12 mouse cellular contexts compared by ENCODE assay signal in genomic region chr10:59930996-59931395, GRCm38 (mm10). TPM values are rescaled to one million over a fixed set of nuclear protein-coding genes. Genes with fewer than 3 reads are reported as not detected.
A peak's percentile ranks its signal among the peaks of the same experiment; 100 is the strongest.
DNase-seq lines count a peak whose midpoint lies in the region; ATAC-seq lines count a peak whose summit lies in the region.
"Had no signal": no experiment of that assay in that cellular context is flagged by ENCODE, and none has a peak within 500 bp of the region (broad histone marks: within the 10 kb centered on the region; RNA-seq: fewer than 3 reads in every experiment).

No protein-coding gene starts in this region.

- H3K27ac ChIP-seq in lung, embryonic 15.5 days, result no peak overlapping the region
- H3K27ac ChIP-seq in embryonic facial prominence, embryonic 14.5 days (replicated peaks; ENCODE audit: low read depth, low read length), result no peak overlapping the region
- H3K27ac ChIP-seq in limb, embryonic 10.5 days, result peak overlapping the region; percentile 78
- peak overlapping the region; percentile 33; the same call in 1 of the 2 replicates for H3K27ac ChIP-seq in stomach, embryonic 14.5 days (ENCODE audit: low read length)
- no peak overlapping the region for H3K27ac ChIP-seq in liver, embryonic 12.5 days

- no peak overlapping the region for H3K9ac ChIP-seq in lung, embryonic 15.5 days
- H3K9ac ChIP-seq in embryonic facial prominence, embryonic 14.5 days (ENCODE audit: low read depth, low read length), result no peak overlapping the region
- H3K9ac ChIP-seq in stomach, embryonic 14.5 days (replicated peaks; ENCODE audit: low read depth, low read length), result no peak overlapping the region
- no peak overlapping the region for H3K9ac ChIP-seq in liver, embryonic 12.5 days

- no peak for DNase-seq in lung, postnatal 4 days
- DNase-seq in embryonic facial prominence, embryonic 14.5 days (ENCODE audit: low spot score), result peak; percentile 74
- peak; percentile 53 for DNase-seq in limb, embryonic 10.5 days (ENCODE audit: low spot score)
- DNase-seq in cerebellum, postnatal 25 days, result no peak
- no peak for DNase-seq in cerebellum, adult 9-11 months
- DNase-seq: heart, adult 18-20 months; kidney, postnatal 36 days; right cerebral cortex, postnatal 4 days had no signal

- no peaks in the 10 kb centered on the region for H3K9me3 ChIP-seq in lung, embryonic 15.5 days
- H3K9me3 ChIP-seq in embryonic facial prominence, embryonic 14.5 days (ENCODE audit: control insufficient read depth, low read length), result no peaks in the 10 kb centered on the region
- H3K9me3 ChIP-seq in limb, embryonic 10.5 days (replicated peaks), result no peaks in the 10 kb centered on the region
- H3K9me3 ChIP-seq in stomach, embryonic 14.5 days (ENCODE audit: control insufficient read depth, low read depth, low read length), result no peaks in the 10 kb centered on the region
- no peaks in the 10 kb centered on the region for H3K9me3 ChIP-seq in liver, embryonic 12.5 days (replicated peaks)
- H3K9me3 ChIP-seq: megakaryocyte, embryonic 14.5 days had no signal

- WGBS in lung, embryonic 15.5 days, result 30% methylated on average over 10 of the region's 10 CpGs
- 39% methylated on average over 10 of the region's 10 CpGs for WGBS in embryonic facial prominence, embryonic 14.5 days
- WGBS in limb, embryonic 10.5 days, result 32% methylated on average over 10 of the region's 10 CpGs
- WGBS in stomach, embryonic 14.5 days, result 29% methylated on average over 10 of the region's 10 CpGs
- 49% methylated on average over 10 of the region's 10 CpGs for WGBS in liver, embryonic 12.5 days (ENCODE audit: insufficient replicate concordance)

- H3K36me3 ChIP-seq in lung, embryonic 15.5 days, result no peaks in the 10 kb centered on the region
- H3K36me3 ChIP-seq in embryonic facial prominence, embryonic 14.5 days (ENCODE audit: control insufficient read depth, insufficient read depth, low read length), result no peaks in the 10 kb centered on the region
- H3K36me3 ChIP-seq in limb, embryonic 10.5 days, result no peaks in the 10 kb centered on the region
- no peaks in the 10 kb centered on the region for H3K36me3 ChIP-seq in stomach, embryonic 14.5 days (ENCODE audit: control insufficient read depth, insufficient read depth, low read length)
- H3K36me3 ChIP-seq in liver, embryonic 12.5 days, result no peaks in the 10 kb centered on the region

- peak; percentile 76; the same call in 1 of the 2 replicates for ATAC-seq in lung, embryonic 15.5 days (ENCODE audit: borderline replicate concordance, extremely low read depth, low FRiP score, low TSS enrichment)
- ATAC-seq in embryonic facial prominence, embryonic 14.5 days (ENCODE audit: low read depth), result peak; percentile 87
- ATAC-seq in stomach, embryonic 14.5 days (ENCODE audit: insufficient number of reproducible peaks, insufficient read depth, low FRiP score, low read depth), result peak; percentile 74; the same call in 1 of the 2 replicates
- no peak for ATAC-seq in liver, embryonic 12.5 days

- no peaks in the 10 kb centered on the region for H3K27me3 ChIP-seq in lung, embryonic 15.5 days
- H3K27me3 ChIP-seq in embryonic facial prominence, embryonic 14.5 days (replicated peaks; ENCODE audit: control insufficient read depth, insufficient read depth, low read length), result no peaks in the 10 kb centered on the region
- H3K27me3 ChIP-seq in limb, embryonic 10.5 days (ENCODE audit: low read depth, poor library complexity, severe bottlenecking), result no peaks in the 10 kb centered on the region
- H3K27me3 ChIP-seq in stomach, embryonic 14.5 days (ENCODE audit: control insufficient read depth, insufficient read depth, low read length), result no peaks in the 10 kb centered on the region
- H3K27me3 ChIP-seq in liver, embryonic 12.5 days (replicated peaks), result no peaks in the 10 kb centered on the region
- H3K27me3 ChIP-seq: megakaryocyte, embryonic 14.5 days had no signal

- H3K4me2 ChIP-seq in lung, embryonic 15.5 days, result no peak overlapping the region
- H3K4me2 ChIP-seq in embryonic facial prominence, embryonic 14.5 days (ENCODE audit: low read depth, low read length), result no peak overlapping the region
- no peak overlapping the region for H3K4me2 ChIP-seq in stomach, embryonic 14.5 days (replicated peaks; ENCODE audit: low read depth, low read length)
- H3K4me2 ChIP-seq in liver, embryonic 12.5 days, result no peak overlapping the region

- H3K4me1 ChIP-seq in lung, embryonic 15.5 days, result peaks cover 7% of the 10 kb centered on the region
- H3K4me1 ChIP-seq in embryonic facial prominence, embryonic 14.5 days (ENCODE audit: control insufficient read depth, insufficient read depth, low read length), result no peaks in the 10 kb centered on the region; the same call in 1 of the 2 replicates
- peaks cover 26% of the 10 kb centered on the region for H3K4me1 ChIP-seq in limb, embryonic 10.5 days
- H3K4me1 ChIP-seq in stomach, embryonic 14.5 days (ENCODE audit: control insufficient read depth, insufficient read depth, low read length), result peaks cover 3% of the 10 kb centered on the region; the same call in 1 of the 2 replicates
- H3K4me1 ChIP-seq in liver, embryonic 12.5 days, result peaks cover 3% of the 10 kb centered on the region; the same call in 1 of the 2 replicates

- no peak overlapping the region for H3K4me3 ChIP-seq in lung, embryonic 15.5 days
- no peak overlapping the region for H3K4me3 ChIP-seq in embryonic facial prominence, embryonic 14.5 days (ENCODE audit: low read depth, low read length)
- H3K4me3 ChIP-seq in limb, embryonic 10.5 days, result peak overlapping the region; percentile 24; the same call in 1 of the 2 replicates
- no peak overlapping the region for H3K4me3 ChIP-seq in stomach, embryonic 14.5 days (ENCODE audit: low read depth, low read length)
- no peak overlapping the region for H3K4me3 ChIP-seq in liver, embryonic 12.5 days
- H3K4me3 ChIP-seq: megakaryocyte, embryonic 14.5 days had no signal

RNA-seq across cellular contexts. Expression of gene Ddit4, which starts 20.6 kb away (rescaled TPM):
- 43.2 and 49.6 TPM in 2 replicates for polyA plus RNA-seq in lung, embryonic 15.5 days (2015; fragmentation: Nextera tagmentation; extraction: Ambion mirVana)
- polyA plus RNA-seq in embryonic facial prominence, embryonic 14.5 days (2014; fragmentation: Nextera tagmentation; extraction: Ambion mirVana), result 8.7 and 9.2 TPM in 2 replicates
- 30.3 and 58.7 TPM in 2 replicates for polyA plus RNA-seq in limb, embryonic 10.5 days (2016; fragmentation: Nextera tagmentation; extraction: Ambion mirVana)
- polyA plus RNA-seq in stomach, embryonic 14.5 days (2014; fragmentation: Nextera tagmentation; extraction: Ambion mirVana), result 2.5 and 3.0 TPM in 2 replicates
- polyA plus RNA-seq in liver, embryonic 12.5 days (2016; fragmentation: Nextera tagmentation; extraction: Ambion mirVana), result 5.4 and 6.9 TPM in 2 replicates

RNA-seq across cellular contexts. Expression of gene Dnajb12, which starts 51.6 kb away (rescaled TPM):
- 21.0 and 24.1 TPM in 2 replicates for polyA plus RNA-seq in lung, embryonic 15.5 days (2015; fragmentation: Nextera tagmentation; extraction: Ambion mirVana)
- 25.5 and 28.7 TPM in 2 replicates for polyA plus RNA-seq in embryonic facial prominence, embryonic 14.5 days (2014; fragmentation: Nextera tagmentation; extraction: Ambion mirVana)
- polyA plus RNA-seq in limb, embryonic 10.5 days (2016; fragmentation: Nextera tagmentation; extraction: Ambion mirVana), result 25.8 and 28.2 TPM in 2 replicates
- polyA plus RNA-seq in stomach, embryonic 14.5 days (2014; fragmentation: Nextera tagmentation; extraction: Ambion mirVana), result 26.5 and 29.8 TPM in 2 replicates
- polyA plus RNA-seq in liver, embryonic 12.5 days (2016; fragmentation: Nextera tagmentation; extraction: Ambion mirVana), result 18.0 and 18.7 TPM in 2 replicates

Comparison
In these comparisons a context has a peak if more than half of its experiments do, and no peak if none do; other contexts are left out.
1. H3K27ac ChIP-seq: peak in limb, embryonic 10.5 days (single experiment) and stomach, embryonic 14.5 days (single experiment); none in lung, embryonic 15.5 days (single experiment), embryonic facial prominence, embryonic 14.5 days (single experiment) and liver, embryonic 12.5 days (single experiment).
2. DNase-seq: peak in embryonic facial prominence, embryonic 14.5 days (single experiment) and limb, embryonic 10.5 days (single experiment); none in lung, postnatal 4 days (0 of 2), cerebellum, postnatal 25 days (0 of 2) and cerebellum, adult 9-11 months (single experiment).